Mouse (Mus musculus) forebrain, embryonic 14.5 days (tissue): ENCODE measurements at regions not wholly inside any gene's neighbourhood (a gene's known extent, or its start where the extent isn't known, plus 50 kb on each side); places are given as distances from the start of the nearest gene placed in this dataset.

Experiments
- ATAC-seq: fragments of 200-750 bp; cut with Nextera tagmentation; 2 replicates; pipeline ENCODE4 v1.8.0; 2017; ENCODE audit warnings: mild to moderate bottlenecking, moderate library complexity
- DNase-seq: peaks from one replicate; pipeline ENCODE4 v3.0.0-alpha.2; 2015; ENCODE audit warnings: low spot score
- H3K27ac ChIP-seq: fragments of 300-500 bp; sonication (generic); 2 replicates; pipeline ENCODE4 v1.5.1; 2014; ENCODE audit warnings: low read depth, mild to moderate bottlenecking, control low read depth, low read length, moderate library complexity
- H3K27me3 ChIP-seq: fragments of 300-500 bp; sonication (generic); replicated peaks from 2 replicates; pipeline ENCODE4 v1.6.1; 2014; ENCODE audit warnings: low read length, control low read depth, mixed read lengths; ENCODE audit not compliant: control insufficient read depth, insufficient read depth
- H3K36me3 ChIP-seq: fragments of 300-500 bp; sonication (generic); 2 replicates; pipeline ENCODE4 v1.6.1; 2014; ENCODE audit warnings: low read length, control low read depth; ENCODE audit not compliant: control insufficient read depth, insufficient read depth
- H3K4me1 ChIP-seq: fragments of 300-500 bp; sonication (generic); 2 replicates; pipeline ENCODE4 v1.6.1; 2014; ENCODE audit warnings: antibody characterized with exemption, low read length, control low read depth; ENCODE audit not compliant: control insufficient read depth, insufficient read depth
- H3K4me2 ChIP-seq: fragments of 300-500 bp; sonication (generic); 2 replicates; pipeline ENCODE4 v1.6.1; 2014; ENCODE audit warnings: mild to moderate bottlenecking, control low read depth, low read length
- H3K4me3 ChIP-seq: fragments of 300-500 bp; sonication (generic); 2 replicates; pipeline ENCODE4 v1.5.1; 2014; ENCODE audit warnings: low read depth, low read length, control low read depth
- H3K9ac ChIP-seq: fragments of 300-500 bp; sonication (generic); 2 replicates; pipeline ENCODE4 v1.6.1; 2014; ENCODE audit warnings: mild to moderate bottlenecking, low read length, control low read depth, moderate library complexity
- H3K9me3 ChIP-seq: fragments of 300-500 bp; sonication (generic); replicated peaks from 2 replicates; pipeline ENCODE4 v1.6.1; 2016; ENCODE audit warnings: low read length, control low read depth, mixed read lengths; ENCODE audit not compliant: control insufficient read depth
- WGBS: fragments of 180-500 bp; shearing (Covaris S2); extraction: QIAGEN DNeasy Blood & Tissue Kit; methylation state at CpG from one replicate; pipeline ENCODE4 v1.1.7; 2014; 5-methylcytosine and 5-hydroxymethylcytosine counted together

DNA sequence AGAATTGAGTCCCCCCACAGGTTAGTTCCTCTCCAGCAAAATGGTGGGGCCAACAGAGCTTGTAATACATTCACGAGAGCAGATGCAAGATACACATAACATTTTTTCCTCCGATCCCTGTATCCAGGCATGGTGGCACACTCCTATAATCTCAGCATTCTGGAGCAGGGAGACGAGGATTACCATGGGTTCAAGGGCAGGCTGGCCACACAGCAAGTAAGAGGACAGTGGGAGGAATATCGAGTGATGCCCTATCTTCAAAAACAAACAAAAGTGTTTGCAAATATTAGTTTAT lies 192.0 kb downstream of the Ube2e3 start:
- no peak overlapping the region for H3K4me2 ChIP-seq
- no peak; the same call in 1 of the 2 replicates for ATAC-seq
- no peak overlapping the region for H3K4me3 ChIP-seq
- H3K27me3 ChIP-seq, result no peaks in the 10 kb centered on the region
- peak overlapping the region; percentile 40; the same call in 1 of the 2 replicates for H3K27ac ChIP-seq
- H3K9ac ChIP-seq, result no peak overlapping the region
- H3K4me1 ChIP-seq, result peaks cover 3% of the 10 kb centered on the region; the same call in 1 of the 2 replicates
- 77% methylated on average over 4 of the region's 4 CpGs for WGBS
- no peaks in the 10 kb centered on the region for H3K36me3 ChIP-seq
- no peak for DNase-seq
- H3K9me3 ChIP-seq, result no peaks in the 10 kb centered on the region

DNA sequence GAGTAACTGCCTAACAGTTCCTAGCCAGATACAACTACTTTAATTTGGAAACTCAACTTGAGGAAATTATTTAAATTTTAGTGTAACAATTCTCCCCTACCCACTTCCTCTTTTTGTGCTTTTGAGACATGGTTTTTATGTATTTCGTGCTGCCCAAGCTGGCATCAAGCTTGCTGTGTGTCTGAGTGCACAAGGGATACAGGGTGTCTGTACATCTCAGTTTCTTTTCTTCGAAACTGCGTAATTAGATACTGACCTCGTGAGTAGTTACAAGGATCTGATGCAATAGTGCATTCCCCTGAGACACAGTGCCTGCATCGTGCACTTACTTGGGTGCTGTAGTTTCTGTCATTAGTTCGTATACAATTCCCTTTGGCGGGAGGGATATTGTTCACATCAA lies 192.4 kb downstream of the Ube2e3 start:
- no peak overlapping the region for H3K9ac ChIP-seq
- WGBS, result 78% methylated on average over 7 of the region's 7 CpGs
- H3K4me1 ChIP-seq, result peaks cover 3% of the 10 kb centered on the region; the same call in 1 of the 2 replicates
- no peaks in the 10 kb centered on the region for H3K36me3 ChIP-seq
- no peak for ATAC-seq
- no peaks in the 10 kb centered on the region for H3K27me3 ChIP-seq
- H3K9me3 ChIP-seq, result no peaks in the 10 kb centered on the region
- no peak overlapping the region for H3K27ac ChIP-seq
- no peak for DNase-seq
- H3K4me2 ChIP-seq, result no peak overlapping the region
- no peak overlapping the region for H3K4me3 ChIP-seq

DNA sequence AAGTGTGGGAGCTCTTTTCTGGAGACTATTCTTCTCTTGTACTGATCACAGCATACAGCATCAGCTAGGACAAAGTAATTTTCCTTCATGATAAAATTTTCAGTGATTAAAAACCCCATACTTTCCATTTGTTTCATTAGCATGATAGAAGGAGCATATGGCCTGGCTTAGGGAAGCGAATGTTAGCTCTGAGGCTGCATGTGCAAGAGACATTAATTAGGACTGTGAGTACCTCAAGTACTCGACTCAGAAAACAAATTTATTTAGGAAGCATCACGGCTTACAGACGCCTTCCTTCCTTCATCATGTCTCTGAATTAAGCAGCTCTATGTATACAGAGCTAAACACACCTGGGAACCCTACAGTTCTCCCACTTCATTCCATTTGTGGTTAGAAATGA lies 193.6 kb upstream of the Itga4 start:
- ATAC-seq, result peak; percentile 65
- Histone ChIP-seq H3K27ac (peak overlapping the region; percentile 39; the same call in 1 of the 2 replicates), H3K4me2 (no peak overlapping the region), H3K4me3 (no peak overlapping the region), H3K9ac (no peak overlapping the region), H3K4me1 (peaks cover 3% of the 10 kb centered on the region; the same call in 1 of the 2 replicates), H3K9me3 (no peaks in the 10 kb centered on the region), H3K27me3 (no peaks in the 10 kb centered on the region), H3K36me3 (no peaks in the 10 kb centered on the region)
- WGBS, result 50% methylated on average over 4 of the region's 4 CpGs
- peak; percentile 60 for DNase-seq

DNA sequence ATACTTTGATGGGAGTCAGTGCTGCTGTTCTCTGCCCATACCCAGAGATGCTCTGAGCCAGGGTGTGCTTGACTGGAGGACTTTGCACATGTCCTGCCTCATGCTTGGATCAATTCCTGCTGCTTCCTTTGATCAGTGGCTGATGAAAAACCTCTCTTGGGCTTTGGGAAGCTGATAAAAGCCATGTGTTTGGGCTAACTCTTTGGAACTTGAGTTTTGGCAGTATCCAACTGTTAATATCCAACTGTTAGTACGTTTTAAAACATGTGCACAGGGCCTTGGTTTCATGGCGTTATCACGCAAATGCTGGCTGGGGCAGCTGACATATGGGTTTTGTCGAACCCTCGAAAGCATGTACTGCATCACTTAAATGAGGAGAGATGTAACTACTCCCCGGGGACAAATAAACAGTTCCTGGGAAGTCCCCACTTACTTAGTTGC lies 193.0 kb upstream of the Itga4 start:
- Histone ChIP-seq H3K36me3 (no peaks in the 10 kb centered on the region), H3K9me3 (no peaks in the 10 kb centered on the region), H3K27ac (peak overlapping the region; percentile 39; the same call in 1 of the 2 replicates), H3K4me1 (peaks cover 3% of the 10 kb centered on the region; the same call in 1 of the 2 replicates), H3K9ac (no peak overlapping the region), H3K27me3 (no peaks in the 10 kb centered on the region), H3K4me3 (no peak overlapping the region), H3K4me2 (no peak overlapping the region)
- DNase-seq, result peak; percentile 54
- 55% methylated on average over 6 of the region's 6 CpGs for WGBS
- ATAC-seq, result peak; percentile 41; the same call in 1 of the 2 replicates

DNA sequence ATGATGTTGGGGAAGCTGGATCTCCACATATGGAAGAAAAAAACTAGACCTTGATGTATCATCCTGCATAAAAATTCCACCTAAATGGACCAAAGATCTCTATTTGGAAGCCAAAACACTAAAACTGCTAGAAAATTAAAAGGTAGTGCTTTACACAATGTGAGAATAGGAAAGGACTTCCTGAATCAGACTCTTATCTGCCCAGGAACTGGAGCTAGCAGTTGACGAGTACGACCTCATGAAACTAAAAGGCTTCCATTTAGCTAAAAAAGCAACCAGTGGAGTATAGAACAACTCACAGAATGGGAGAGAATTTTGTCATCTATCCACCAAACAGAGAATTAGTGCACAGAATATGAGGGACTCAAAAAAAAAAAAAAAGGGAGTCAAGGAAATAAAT lies 191.6 kb upstream of the Itga4 start:
- WGBS, result 89% methylated on average over 2 of the region's 2 CpGs
- DNase-seq, result no peak

DNA sequence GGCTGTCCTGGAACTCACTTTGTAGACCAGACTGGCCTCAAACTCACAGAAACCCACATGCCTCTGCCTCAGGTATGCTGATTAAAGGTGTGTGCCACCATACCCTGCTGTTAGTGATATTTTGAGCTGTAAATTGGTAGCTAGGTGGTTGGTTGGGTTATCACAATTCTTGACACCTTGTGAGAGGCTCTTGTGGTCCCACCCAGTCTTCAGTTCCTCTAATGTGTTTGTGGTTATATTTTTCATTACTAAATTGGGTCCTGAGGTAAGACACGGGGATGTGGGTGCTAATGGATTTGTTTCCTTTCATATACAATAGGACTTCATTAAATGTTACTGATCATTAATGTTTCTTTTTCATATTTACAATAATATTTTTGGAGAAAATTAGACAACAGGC lies 189.9 kb upstream of the Itga4 start:
- Histone ChIP-seq H3K4me3 (no peak overlapping the region), H3K4me1 (no peaks in the 10 kb centered on the region), H3K27me3 (no peaks in the 10 kb centered on the region), H3K9me3 (no peaks in the 10 kb centered on the region), H3K36me3 (no peaks in the 10 kb centered on the region), H3K9ac (no peak overlapping the region), H3K4me2 (no peak overlapping the region), H3K27ac (no peak overlapping the region)
- DNase-seq (no peak), ATAC-seq (no peak)
- 85% methylated on average over 1 of the region's 1 CpGs for WGBS

More for the DNA sequence above, 191.6 kb upstream of the Itga4 start:
- peaks cover 3% of the 10 kb centered on the region; the same call in 1 of the 2 replicates for H3K4me1 ChIP-seq
- H3K4me2 ChIP-seq, result no peak overlapping the region
- H3K27ac ChIP-seq, result no peak overlapping the region
- H3K9me3 ChIP-seq, result no peaks in the 10 kb centered on the region
- no peak overlapping the region for H3K4me3 ChIP-seq
- H3K27me3 ChIP-seq, result no peaks in the 10 kb centered on the region
- H3K36me3 ChIP-seq, result no peaks in the 10 kb centered on the region
- ATAC-seq, result no peak
- H3K9ac ChIP-seq, result no peak overlapping the region

DNA sequence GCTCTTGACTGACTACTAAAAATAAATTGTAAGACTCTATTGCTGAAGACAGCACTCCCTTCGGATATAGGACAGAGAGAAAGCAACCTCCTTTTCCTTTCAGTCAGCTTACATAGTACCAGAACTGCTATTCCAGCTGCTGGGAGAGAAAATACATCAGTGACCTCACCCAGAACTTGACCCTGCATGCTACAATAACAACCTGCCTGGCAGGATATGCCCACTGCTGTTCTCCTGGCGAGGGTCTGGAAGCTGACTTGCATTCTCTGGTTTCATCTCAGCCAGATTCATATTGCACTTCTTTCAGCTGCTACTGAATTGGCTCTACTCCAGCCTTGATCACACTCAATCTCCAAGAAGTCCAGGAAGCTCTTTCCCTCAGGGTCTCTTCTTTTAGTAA lies 179.1 kb upstream of the Itga4 start:
- WGBS, result 77% methylated on average over 2 of the region's 2 CpGs

DNA sequence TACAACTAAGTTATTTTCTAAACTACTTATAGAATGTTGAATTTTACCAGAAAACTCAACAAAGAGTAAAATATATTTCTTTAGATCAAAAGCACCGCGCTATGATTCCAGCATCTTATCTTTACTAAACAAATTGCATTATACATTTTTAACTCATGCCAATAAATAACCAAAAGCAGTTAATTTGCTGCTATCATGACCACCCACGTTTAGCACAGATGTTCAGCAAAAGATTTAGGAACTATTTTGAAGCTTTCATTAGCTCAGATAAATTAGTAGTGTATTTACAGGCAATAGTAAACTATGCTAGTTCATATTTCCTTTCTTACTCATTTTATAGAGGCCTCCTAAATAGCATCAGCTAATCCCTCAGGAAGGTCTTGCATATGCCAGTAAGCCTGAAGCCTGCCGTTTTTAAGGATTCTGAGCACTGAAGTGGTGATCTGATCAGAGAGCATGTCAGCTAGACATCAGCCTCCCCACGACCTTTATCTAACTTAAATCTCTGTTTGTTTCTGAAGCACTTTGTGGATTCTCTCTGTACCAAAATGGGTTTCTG lies 176.3 kb upstream of the Itga4 start:
- 77% methylated on average over 5 of the region's 5 CpGs for WGBS
- ATAC-seq (no peak), DNase-seq (no peak)
- no peak overlapping the region for H3K4me2 ChIP-seq
- H3K36me3 ChIP-seq, result no peaks in the 10 kb centered on the region
- no peak overlapping the region for H3K4me3 ChIP-seq
- no peaks in the 10 kb centered on the region for H3K4me1 ChIP-seq
- no peaks in the 10 kb centered on the region for H3K27me3 ChIP-seq
- no peak overlapping the region for H3K27ac ChIP-seq
- no peaks in the 10 kb centered on the region for H3K9me3 ChIP-seq
- H3K9ac ChIP-seq, result no peak overlapping the region

More for the DNA sequence above, 179.1 kb upstream of the Itga4 start:
- Histone ChIP-seq H3K36me3 (no peaks in the 10 kb centered on the region), H3K9me3 (no peaks in the 10 kb centered on the region), H3K27me3 (no peaks in the 10 kb centered on the region), H3K27ac (no peak overlapping the region), H3K4me2 (no peak overlapping the region), H3K4me1 (no peaks in the 10 kb centered on the region), H3K9ac (no peak overlapping the region), H3K4me3 (no peak overlapping the region)
- DNase-seq (no peak), ATAC-seq (no peak)

DNA sequence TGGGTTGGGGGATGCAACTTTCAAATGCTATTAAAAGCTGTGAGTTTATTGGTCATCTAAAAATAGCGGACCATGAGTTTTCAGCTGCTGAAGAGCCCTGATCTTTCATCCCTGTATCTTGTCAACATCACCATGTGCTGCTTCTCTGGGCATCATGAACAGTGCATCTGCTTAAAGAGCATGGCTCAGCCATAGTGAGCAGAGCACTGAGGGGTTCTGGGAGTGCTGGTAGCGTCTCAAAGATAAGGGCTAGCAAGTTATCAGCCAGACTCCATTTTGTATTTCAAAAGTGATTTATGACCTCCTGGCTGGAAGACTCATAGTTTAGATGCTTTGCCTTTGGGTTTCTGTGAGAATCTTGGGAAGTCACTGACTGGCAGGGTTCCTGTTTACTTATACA lies 173.5 kb upstream of the Itga4 start:
- no peaks in the 10 kb centered on the region for H3K4me1 ChIP-seq
- no peak overlapping the region for H3K27ac ChIP-seq
- H3K36me3 ChIP-seq, result no peaks in the 10 kb centered on the region
- 92% methylated on average over 2 of the region's 2 CpGs for WGBS
- no peak overlapping the region for H3K9ac ChIP-seq
- no peaks in the 10 kb centered on the region for H3K9me3 ChIP-seq
- H3K27me3 ChIP-seq, result no peaks in the 10 kb centered on the region
- no peak for DNase-seq
- no peak for ATAC-seq
- H3K4me3 ChIP-seq, result no peak overlapping the region
- H3K4me2 ChIP-seq, result no peak overlapping the region
